Mouse (Mus musculus) lung, adult 2 months (tissue): ENCODE results near the gene Alk.

ENCODE experiments used
- CTCF ChIP-seq: fragments of 200-500 bp; IDR thresholded peaks from 2 replicates; pipeline ENCODE4 v1.5.1; 2011; ENCODE audit warnings: mild to moderate bottlenecking, low read length, control low read depth; ENCODE audit not compliant: insufficient read depth
- POLR2A ChIP-seq: fragments of 200-500 bp; IDR thresholded peaks from 2 replicates; pipeline ENCODE4 v1.6.1; 2011; ENCODE audit warnings: low read depth, mild to moderate bottlenecking, control low read depth, low read length, borderline replicate concordance; ENCODE audit errors: extremely low read depth

DNA sequence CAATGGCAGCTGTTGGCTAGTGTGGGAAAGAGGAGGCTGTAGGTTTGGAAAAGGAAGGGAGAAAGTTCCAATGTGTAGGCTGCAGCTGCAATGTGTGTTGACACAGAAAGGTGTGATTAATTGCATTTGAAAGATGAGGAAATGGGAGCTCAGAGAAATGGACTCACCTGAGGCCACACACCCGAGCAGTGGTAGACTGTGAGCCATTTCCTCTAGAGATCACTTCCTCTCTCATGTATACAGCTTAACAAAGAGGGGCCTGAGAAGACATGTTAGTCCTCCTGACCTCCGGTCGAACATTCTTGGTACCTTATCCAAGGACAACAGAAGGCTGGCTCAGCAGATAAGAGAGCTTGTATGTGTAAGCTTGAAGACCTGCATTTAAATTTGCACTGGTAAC is 691.2 kb downstream of the Alk start:
- TF ChIP-seq CTCF (no peak), POLR2A (no peak)
